Mouse (Mus musculus) bone marrow, adult 2 months (tissue): Measurements from ENCODE around the gene Pdcd1lg2.

Experiments
- CTCF ChIP-seq: fragments of 200-500 bp; IDR thresholded peaks from 2 replicates; pipeline ENCODE4 v1.5.1; 2011; ENCODE audit warnings: low read length, control low read depth; ENCODE audit not compliant: control insufficient read depth, insufficient read depth
- POLR2A ChIP-seq: fragments of 200-500 bp; IDR thresholded peaks from 2 replicates; pipeline ENCODE4 v1.6.1; 2011; ENCODE audit warnings: low read depth, mild to moderate bottlenecking, control low read depth, low read length, borderline replicate concordance; ENCODE audit not compliant: control insufficient read depth

DNA sequence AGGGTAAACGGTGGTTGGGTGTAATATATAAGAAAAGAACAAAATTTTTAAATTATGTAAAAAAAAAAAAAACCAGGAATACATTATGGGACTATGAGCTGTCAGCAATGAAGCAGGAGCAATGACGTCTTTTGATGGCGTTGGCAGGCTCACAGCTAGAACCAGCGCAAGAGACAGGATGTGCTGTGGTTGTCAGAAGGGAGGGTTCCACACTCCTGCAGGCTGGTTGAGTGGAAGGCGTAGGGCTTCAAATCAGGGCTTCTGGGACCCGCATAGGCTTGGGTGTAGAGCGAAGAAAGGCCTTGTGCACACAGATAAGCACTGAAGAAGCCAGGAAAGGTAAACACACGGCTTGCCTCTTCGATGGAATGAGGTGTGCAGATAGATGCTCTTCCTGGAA, 56.1 kb downstream of the Pdcd1lg2 start:
- TF ChIP-seq CTCF: no peak
- TF ChIP-seq POLR2A: no peak
